Mouse (Mus musculus) C2C12 (cell line): ENCODE measurements around the gene Mcf2l.

Experiments used
- CEBPB ChIP-seq: IDR thresholded peaks from one replicate; pipeline ENCODE4 v1.6.1; 2011; ENCODE audit warnings: low read depth, mild to moderate bottlenecking, control low read depth, moderate library complexity
- CTCF ChIP-seq: IDR thresholded peaks from one replicate; pipeline ENCODE4 v1.5.1; 2011; ENCODE audit not compliant: control insufficient read depth, insufficient read depth, insufficient read length
- FOSL1 ChIP-seq: IDR thresholded peaks from one replicate; pipeline ENCODE4 v1.8.0; 2011; ENCODE audit warnings: mild to moderate bottlenecking, low read length; ENCODE audit not compliant: poor library complexity, insufficient read depth, severe bottlenecking
- MYOD1 ChIP-seq: IDR thresholded peaks from one replicate; pipeline ENCODE4 v1.6.1; 2011; ENCODE audit warnings: low read depth; ENCODE audit not compliant: control insufficient read depth, insufficient read length

DNA sequence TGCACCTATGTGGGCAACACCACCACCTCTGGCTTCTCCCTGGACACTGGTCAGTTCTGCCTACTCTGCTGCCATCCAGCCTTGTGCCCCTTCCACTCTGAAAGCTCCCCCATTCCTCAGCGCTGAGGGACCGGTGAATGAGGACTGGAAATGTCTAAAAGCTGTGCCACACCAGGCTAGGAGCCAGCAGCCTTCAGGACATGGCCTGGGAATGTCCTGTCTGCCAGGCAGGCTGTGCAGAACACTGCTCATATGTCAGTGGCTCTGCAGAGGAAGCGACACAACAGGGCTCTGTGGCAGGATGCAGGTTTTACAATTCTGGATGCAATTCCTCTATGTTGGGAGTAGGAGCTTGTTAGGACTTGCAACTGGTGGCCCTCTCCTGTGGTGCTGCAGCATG, 10.5 kb upstream of the Mcf2l start:
- no peak for TF ChIP-seq CTCF
- no peak for TF ChIP-seq FOSL1
- no peak for TF ChIP-seq MYOD1
- TF ChIP-seq CEBPB: no peak
